Mouse (Mus musculus) bone marrow macrophage, adult 2 months (primary cell): ENCODE results near the gene Sdhb.

Source experiments
- CTCF ChIP-seq: IDR thresholded peaks from 2 replicates; pipeline ENCODE4 v1.5.1; 2012; ENCODE audit warnings: low read depth, mild to moderate bottlenecking, low read length, moderate library complexity
- POLR2A ChIP-seq: IDR thresholded peaks from 2 replicates; pipeline ENCODE4 v1.6.1; 2012; ENCODE audit warnings: mild to moderate bottlenecking, low read depth, low read length, borderline replicate concordance

DNA sequence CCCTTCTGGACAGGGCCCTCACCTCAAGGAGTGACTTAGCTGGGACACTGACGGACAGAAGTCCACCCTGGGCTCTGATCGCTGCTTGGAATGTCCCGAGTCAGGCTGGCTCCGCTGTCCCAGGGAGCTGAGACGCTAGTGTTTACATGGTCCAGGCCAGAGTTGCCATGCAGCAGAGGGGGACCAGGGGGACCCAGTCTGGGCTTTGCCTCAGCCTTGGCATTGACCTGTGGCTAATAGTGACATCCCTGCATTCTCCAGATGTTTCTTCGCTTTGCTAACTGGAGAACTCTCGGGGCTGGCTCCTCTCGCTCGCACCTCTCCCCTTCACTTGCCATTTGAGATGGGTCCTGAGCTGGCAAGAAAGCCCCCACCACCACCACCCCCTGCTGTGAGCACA is 32.7 kb upstream of the Sdhb start:
- TF ChIP-seq CTCF (no peak), POLR2A (no peak)
